Mouse (Mus musculus) MEL (cell line): ENCODE data around the gene Zfp335. TPM values are rescaled to one million over a fixed set of nuclear protein-coding genes. Genes with fewer than 3 reads are reported as not detected.

Experiments
- DNase-seq: peaks from one replicate; pipeline ENCODE4 v3.0.0; 2011; ENCODE audit warnings: low read depth, low spot score
- H3K27ac ChIP-seq: 2 replicates; pipeline ENCODE4 v1.5.1; 2012; ENCODE audit warnings: low read depth, mild to moderate bottlenecking, control low read depth, low read length, moderate library complexity; ENCODE audit not compliant: control insufficient read depth
- H3K27me3 ChIP-seq, 2 experiments: fragments of 150-350 bp in 1 of 2; sonication (generic) in 1 of 2; 2 replicates each; pipeline ENCODE4 v1.6.1; 2012; ENCODE audit warnings: low read length in 2 of 2, mild to moderate bottlenecking in 2 of 2, improper control_type of control experiment in 1 of 2, moderate library complexity in 1 of 2; ENCODE audit not compliant: insufficient read depth in 2 of 2, control insufficient read depth in 1 of 2
- H3K36me3 ChIP-seq, 2 experiments: 2 replicates each; pipeline ENCODE4 v1.6.1; 2012 to 2014; ENCODE audit warnings: low read length in 2 of 2, improper control_type of control experiment in 1 of 2, inconsistent platforms in 1 of 2, mild to moderate bottlenecking in 1 of 2; ENCODE audit not compliant: insufficient read depth in 2 of 2, control insufficient read depth in 1 of 2
- H3K4me1 ChIP-seq, 2 experiments: fragments of 150-350 bp in 1 of 2; sonication (generic) in 1 of 2; 2 replicates each; pipeline ENCODE4 v1.6.1; 2012; ENCODE audit warnings: low read length in 2 of 2, improper control_type of control experiment in 1 of 2, mild to moderate bottlenecking in 1 of 2; ENCODE audit not compliant: insufficient read depth in 2 of 2, control insufficient read depth in 1 of 2
- H3K4me3 ChIP-seq, 2 experiments: fragments of 150-350 bp in 1 of 2; sonication (generic) in 1 of 2; 2 replicates each; pipeline ENCODE4 v1.5.1; 2012; ENCODE audit warnings: low read depth in 2 of 2, low read length in 2 of 2, mild to moderate bottlenecking in 2 of 2, moderate library complexity in 2 of 2, control low read depth in 1 of 2, improper control_type of control experiment in 1 of 2; ENCODE audit not compliant: control insufficient read depth in 1 of 2, insufficient read depth in 1 of 2
- H3K79me2 ChIP-seq: 2 replicates; pipeline ENCODE4 v1.6.1; 2012; ENCODE audit warnings: mild to moderate bottlenecking, low read length, moderate library complexity; ENCODE audit not compliant: control insufficient read depth, poor library complexity, insufficient read depth
- H3K9ac ChIP-seq: 2 replicates; pipeline ENCODE4 v1.6.1; 2012; ENCODE audit warnings: low read depth, mild to moderate bottlenecking, control low read depth, low read length, moderate library complexity; ENCODE audit not compliant: control insufficient read depth, poor library complexity, severe bottlenecking
- H3K9me3 ChIP-seq: fragments of 150-350 bp; sonication (generic); replicated peaks from 2 replicates; pipeline ENCODE4 v1.6.1; 2012; ENCODE audit warnings: mild to moderate bottlenecking, low read length, improper control_type of control experiment, moderate library complexity; ENCODE audit not compliant: insufficient read depth
- BHLHE40 ChIP-seq: IDR thresholded peaks from 2 replicates; pipeline ENCODE4 v1.6.1; 2012; ENCODE audit warnings: low read depth, mild to moderate bottlenecking, inconsistent platforms, low read length, improper control_type of control experiment, borderline replicate concordance
- CHD1 ChIP-seq: IDR thresholded peaks from 2 replicates; pipeline ENCODE4 v1.6.1; 2012; ENCODE audit warnings: low read depth, mild to moderate bottlenecking, inconsistent platforms, low read length, improper control_type of control experiment
- CHD2 ChIP-seq: IDR thresholded peaks from 2 replicates; pipeline ENCODE4 v1.6.1; 2011; ENCODE audit warnings: low read length, improper control_type of control experiment
- CTCF ChIP-seq, 3 experiments: IDR thresholded peaks in 2 of 3; conservative IDR thresholded peaks in 1 of 3; 2 replicates each; pipeline ENCODE4 v1.5.1; 2011 to 2012; ENCODE audit warnings: low read length in 3 of 3, low read depth in 2 of 3, mild to moderate bottlenecking in 2 of 3, improper control_type of control experiment in 1 of 3, inconsistent platforms in 1 of 3, mixed read lengths in 1 of 3, moderate library complexity in 1 of 3; ENCODE audit not compliant: control insufficient read depth in 1 of 3, insufficient read depth in 1 of 3, poor library complexity in 1 of 3, severe bottlenecking in 1 of 3
- E2F4 ChIP-seq: IDR thresholded peaks from 2 replicates; pipeline ENCODE4 v1.6.1; 2011; ENCODE audit warnings: low read depth, low read length, improper control_type of control experiment, borderline replicate concordance
- ELF1 ChIP-seq: IDR thresholded peaks from 2 replicates; pipeline ENCODE4 v1.6.1; 2014; ENCODE audit warnings: low read depth, mild to moderate bottlenecking, inconsistent platforms, low read length, improper control_type of control experiment, moderate library complexity
- EP300 ChIP-seq, 2 experiments: IDR thresholded peaks; 2 replicates each; pipeline ENCODE4 v1.6.1; 2011; ENCODE audit warnings: improper control_type of control experiment in 2 of 2, low read length in 2 of 2, low read depth in 1 of 2, mild to moderate bottlenecking in 1 of 2
- ETS1 ChIP-seq: IDR thresholded peaks from 2 replicates; pipeline ENCODE4 v1.6.1; 2012; ENCODE audit warnings: low read depth, mild to moderate bottlenecking, inconsistent platforms, low read length, improper control_type of control experiment, moderate library complexity
- GATA1 ChIP-seq: IDR thresholded peaks from 2 replicates; pipeline ENCODE4 v1.6.1; 2011; ENCODE audit warnings: low read depth, low read length, improper control_type of control experiment
- JUND ChIP-seq: IDR thresholded peaks from 2 replicates; pipeline ENCODE4 v1.6.1; 2011; ENCODE audit warnings: low read depth, mild to moderate bottlenecking, improper control_type of control experiment, low read length
- KAT2A ChIP-seq: conservative IDR thresholded peaks from 2 replicates; pipeline ENCODE4 v1.6.1; 2012; ENCODE audit warnings: low read depth, low read length, improper control_type of control experiment, inconsistent platforms
- MAFK ChIP-seq: IDR thresholded peaks from 2 replicates; pipeline ENCODE4 v1.6.1; 2011; ENCODE audit warnings: low read depth, mild to moderate bottlenecking, low read length, improper control_type of control experiment, borderline replicate concordance
- MAX ChIP-seq: IDR thresholded peaks from 2 replicates; pipeline ENCODE4 v1.6.1; 2011; ENCODE audit warnings: low read length, improper control_type of control experiment
- MXI1 ChIP-seq: IDR thresholded peaks from 2 replicates; pipeline ENCODE4 v1.6.1; 2011; ENCODE audit warnings: mild to moderate bottlenecking, low read depth, low read length, improper control_type of control experiment
- MYC ChIP-seq: IDR thresholded peaks from 2 replicates; pipeline ENCODE4 v1.6.1; 2011; ENCODE audit warnings: low read depth, mild to moderate bottlenecking, low read length, improper control_type of control experiment, moderate library complexity
- NELFE ChIP-seq: IDR thresholded peaks from 2 replicates; pipeline ENCODE4 v1.6.1; 2011; ENCODE audit warnings: low read depth, low read length, improper control_type of control experiment
- NRF1 ChIP-seq: IDR thresholded peaks from 2 replicates; pipeline ENCODE4 v1.6.1; 2014; ENCODE audit warnings: low read depth, mild to moderate bottlenecking, inconsistent platforms, low read length, improper control_type of control experiment, moderate library complexity; ENCODE audit not compliant: poor library complexity, insufficient read depth, severe bottlenecking
- POLR2A ChIP-seq, 2 experiments: IDR thresholded peaks; 2 replicates each; pipeline ENCODE4 v1.6.1; 2011 to 2012; ENCODE audit warnings: low read length in 2 of 2, mild to moderate bottlenecking in 2 of 2, control low read depth in 1 of 2, improper control_type of control experiment in 1 of 2, low read depth in 1 of 2, moderate library complexity in 1 of 2; ENCODE audit not compliant: control insufficient read depth in 1 of 2, insufficient read depth in 1 of 2, poor library complexity in 1 of 2
- POLR2AphosphoS2 ChIP-seq: IDR thresholded peaks from 2 replicates; pipeline ENCODE4 v1.6.1; 2011; ENCODE audit warnings: low read length, improper control_type of control experiment
- RAD21 ChIP-seq: IDR thresholded peaks from 2 replicates; pipeline ENCODE4 v1.6.1; 2011; ENCODE audit warnings: mild to moderate bottlenecking, low read depth, low read length, improper control_type of control experiment
- SIN3A ChIP-seq: IDR thresholded peaks from 2 replicates; pipeline ENCODE4 v1.6.1; 2012; ENCODE audit warnings: low read length, improper control_type of control experiment, inconsistent platforms
- SMC3 ChIP-seq: IDR thresholded peaks from 2 replicates; pipeline ENCODE4 v1.6.1; 2011; ENCODE audit warnings: low read depth, low read length, improper control_type of control experiment
- TAL1 ChIP-seq: IDR thresholded peaks from 2 replicates; pipeline ENCODE4 v1.6.1; 2012; ENCODE audit warnings: mild to moderate bottlenecking, inconsistent platforms, low read length, moderate library complexity, mixed read lengths
- TBP ChIP-seq: IDR thresholded peaks from 2 replicates; pipeline ENCODE4 v1.8.0; 2011; ENCODE audit warnings: low read depth, low read length, improper control_type of control experiment
- USF2 ChIP-seq, 2 experiments: IDR thresholded peaks; 2 replicates each; pipeline ENCODE4 v1.6.1; 2011 to 2012; ENCODE audit warnings: improper control_type of control experiment in 2 of 2, low read length in 2 of 2, borderline replicate concordance in 1 of 2, inconsistent platforms in 1 of 2, low read depth in 1 of 2, mild to moderate bottlenecking in 1 of 2; ENCODE audit not compliant: insufficient read depth in 1 of 2
- ZKSCAN1 ChIP-seq: IDR thresholded peaks from 2 replicates; pipeline ENCODE4 v1.6.1; 2012; ENCODE audit warnings: low read depth, mild to moderate bottlenecking, inconsistent platforms, low read length, improper control_type of control experiment, moderate library complexity
- ZMIZ1 ChIP-seq: IDR thresholded peaks from 2 replicates; pipeline ENCODE4 v1.6.1; 2012; ENCODE audit warnings: low read depth, mild to moderate bottlenecking, inconsistent platforms, low read length, improper control_type of control experiment, moderate library complexity
- ZNF384 ChIP-seq: IDR thresholded peaks from 2 replicates; pipeline ENCODE4 v1.6.1; 2012; ENCODE audit warnings: low read depth, mild to moderate bottlenecking, inconsistent platforms, low read length, improper control_type of control experiment
- polyA plus RNA-seq, 2 experiments: library from polyadenylated mRNA; stranded (reverse) in 1 of 2; unstranded in 1 of 2; fragments of >175 nt in 1 of 2; fragments of >200 nt in 1 of 2; gene quantifications; 2 replicates each; pipeline versions ENCODE4 v1.2.1 to v1.2.4; 2012; ENCODE audit warnings: low replicate concordance in 2 of 2, low read depth in 1 of 2; ENCODE audit not compliant: insufficient read length in 2 of 2, insufficient read depth in 1 of 2, missing spikeins in 1 of 2
- total RNA-seq: library from RNA; depleted of rRNA; stranded (reverse); fragments of 300-350 nt; gene quantifications from 2 replicates; pipeline ENCODE4 v1.2.3, GENCODE M21; 2012

Gene Zfp335
- total and polyA plus RNA-seq, 3 experiments: 12.6 to 24.1 TPM; not detected in 1

- Histone ChIP-seq H3K9me3 (no peaks in the 10 kb centered on the region), H3K27ac (peak overlapping the region; percentile 93), H3K79me2 (peaks cover 25% of the 10 kb centered on the region), H3K4me1 (peaks cover 8 to 21% of the 10 kb centered on the region in 2 experiments), H3K9ac (peak overlapping the region; percentile 82), H3K27me3 (no peaks in the 10 kb centered on the region), H3K36me3 (peaks cover 0 to 14% of the 10 kb centered on the region in 2 experiments; a peak in 3 of 4 replicates), H3K4me3 (peak overlapping the region; percentile 73 to 78)
- TF ChIP-seq GATA1: peak; percentile 20; the same call in 1 of the 2 replicates
- peak; percentile 24; the same call in 1 of the 2 replicates for TF ChIP-seq MAX
- 0 out of 2 replicates have a peak, but pooled peaks have one; percentile 29 for TF ChIP-seq MYC
- peak; percentile 80 for TF ChIP-seq ZNF384
- peak in 1 of 2 experiments; percentile 33; a peak in 3 of 4 replicates for TF ChIP-seq EP300 (IDR thresholded peaks at IDR 0.05; ENCODE audit: low read depth in 1 of 2, low read length in 2 of 2)
- TF ChIP-seq USF2 (IDR thresholded peaks at IDR 0.05; ENCODE audit: borderline replicate concordance in 1 of 2, insufficient read depth in 1 of 2, low read depth in 1 of 2, low read length in 2 of 2): no peak
- TF ChIP-seq MXI1: peak; percentile 36; the same call in 1 of the 2 replicates
- peak; percentile 54 for TF ChIP-seq TAL1
- TF ChIP-seq MAFK: no peak
- no peak for TF ChIP-seq RAD21
- peak; percentile 74 for DNase-seq
Measured at GRCm38 (mm10) chr2:164912749-164913427, 1.3 kb upstream of the Zfp335 start.

- Histone ChIP-seq H3K36me3 (peaks cover 0 to 14% of the 10 kb centered on the region in 2 experiments; a peak in 3 of 4 replicates), H3K9me3 (no peaks in the 10 kb centered on the region), H3K9ac (peak overlapping the region; percentile 82), H3K79me2 (peaks cover 25% of the 10 kb centered on the region), H3K4me3 (peak overlapping the region; percentile 73 to 78), H3K27me3 (no peaks in the 10 kb centered on the region), H3K27ac (peak overlapping the region; percentile 93), H3K4me1 (peaks cover 8 to 21% of the 10 kb centered on the region in 2 experiments)
- peak; percentile 86 for DNase-seq
- TF ChIP-seq RAD21: no peak
- TF ChIP-seq MXI1: peak; percentile 89
- no peak for TF ChIP-seq BHLHE40
- no peak for TF ChIP-seq NELFE
- TF ChIP-seq ELF1: no peak
- no peak for TF ChIP-seq KAT2A
- TF ChIP-seq ZKSCAN1: no peak
- TF ChIP-seq EP300 (IDR thresholded peaks at IDR 0.05; ENCODE audit: low read depth in 1 of 2, low read length in 2 of 2): no peak
- peak; percentile 95 for TF ChIP-seq MYC
- TF ChIP-seq NRF1: peak; percentile 58; the same call in 1 of the 2 replicates
- TF ChIP-seq MAFK: no peak
- TF ChIP-seq SMC3: no peak
- no peak for TF ChIP-seq ETS1
- TF ChIP-seq MAX: peak; percentile 79
- no peak for TF ChIP-seq JUND
- TF ChIP-seq ZNF384: no peak
- no peak; the same call in 1 of the 2 replicates for TF ChIP-seq CHD1
- peak; percentile 16 to 38; a peak in 3 of 4 replicates for TF ChIP-seq POLR2A (IDR thresholded peaks at IDR 0.05; ENCODE audit: control insufficient read depth in 1 of 2, insufficient read depth in 1 of 2, low read depth in 1 of 2, low read length in 2 of 2, poor library complexity in 1 of 2)
- TF ChIP-seq POLR2AphosphoS2: peak; percentile 47; the same call in 1 of the 2 replicates
- no peak; the same call in 1 of the 2 replicates for TF ChIP-seq TBP
- no peak for TF ChIP-seq CTCF (IDR thresholded peaks at IDR 0.05 in 2 of 3, conservative IDR thresholded peaks at IDR 0.05 in 1 of 3; ENCODE audit: control insufficient read depth in 1 of 3, insufficient read depth in 1 of 3, low read depth in 2 of 3, low read length in 3 of 3, poor library complexity in 1 of 3, severe bottlenecking in 1 of 3)
- no peak for TF ChIP-seq E2F4
- TF ChIP-seq TAL1: no peak
- no peak for TF ChIP-seq SIN3A
- TF ChIP-seq ZMIZ1: no peak
- no peak for TF ChIP-seq USF2 (IDR thresholded peaks at IDR 0.05; ENCODE audit: borderline replicate concordance in 1 of 2, insufficient read depth in 1 of 2, low read depth in 1 of 2, low read length in 2 of 2)
- no peak for TF ChIP-seq CHD2
Measured at GRCm38 (mm10) chr2:164912151-164912550, 594 bp upstream of the Zfp335 start.
